Mouse (Mus musculus): ENCODE results near the gene Elmod1.

GRCm38 (mm10) chr9:53967610-53968368 lies 7.3 kb downstream of the Elmod1 start:
- no peak for TF ChIP-seq GATA1 (IDR thresholded peaks at IDR 0.05; ENCODE audit: low read length)
- no peak for TF ChIP-seq TAL1 (IDR thresholded peaks at IDR 0.05; ENCODE audit: low read length)

Measured in erythroblast, embryonic 14.5 days (primary cell).